8 mouse cellular contexts compared by ENCODE assay signal in the genomic region with DNA sequence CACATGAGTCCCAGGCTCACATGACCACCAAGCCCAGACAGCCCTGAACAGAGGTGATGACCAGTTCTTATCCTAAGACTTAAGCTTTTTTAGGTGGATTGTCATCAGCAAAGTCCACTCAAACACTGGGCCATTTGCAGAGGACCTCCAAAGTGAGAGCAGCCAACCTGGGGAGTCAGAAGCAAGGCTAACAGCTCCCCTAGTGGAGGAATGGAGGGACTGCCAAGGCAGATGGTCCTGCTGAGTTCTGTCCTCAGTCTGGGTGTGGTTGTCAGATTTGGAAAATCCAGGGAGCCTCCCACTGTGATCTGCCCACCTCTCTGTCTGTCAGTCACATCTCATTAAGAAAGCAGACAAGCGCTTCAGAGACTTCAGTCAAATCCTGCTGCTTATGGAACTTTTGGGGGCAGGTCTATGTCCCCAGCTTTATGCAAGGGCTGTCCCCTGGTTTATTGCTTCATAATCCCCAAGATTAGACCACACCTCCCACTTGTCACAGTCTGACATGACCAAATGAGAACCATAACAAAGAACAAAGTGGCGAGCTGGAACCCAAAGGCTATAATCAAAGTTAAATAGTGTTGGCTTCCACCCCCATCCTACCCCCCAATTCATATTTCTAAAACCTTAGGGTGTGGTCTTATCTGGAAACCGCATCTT. TPM values are rescaled to one million over a fixed set of nuclear protein-coding genes. Genes with fewer than 3 reads are reported as not detected.
DNase-seq lines count a peak whose midpoint lies in the region; ATAC-seq and TF ChIP-seq lines count a peak whose summit lies in the region.

No protein-coding gene starts in this region.

- 77% methylated on average over 3 of the region's 3 CpGs for WGBS in spleen, adult 2 months

- no peak for TF ChIP-seq POLR2A in spleen, adult 2 months (IDR thresholded peaks at IDR 0.05; ENCODE audit: low read depth, low read length)

- no peak for ATAC-seq in inflammation-experienced regulatory T-cells, adult 6 months

- H3K4me1 ChIP-seq in spleen, adult 2 months (ENCODE audit: control insufficient read depth, insufficient read depth, insufficient read length) = no peaks in the 10 kb centered on the region

- H3K27me3 ChIP-seq in spleen, adult 2 months (ENCODE audit: control insufficient read depth, insufficient read depth, low read length) = no peaks in the 10 kb centered on the region

- no peak overlapping the region for H3K27ac ChIP-seq in gastrocnemius, adult 2 months
- no peak overlapping the region for H3K27ac ChIP-seq in spleen, adult 2 months (ENCODE audit: insufficient read depth, low read length)

- peak; percentile 41 for DNase-seq in gastrocnemius, adult 2 months
- no peak for DNase-seq in gastrocnemius, adult 8-10 months (ENCODE audit: low spot score in 2 of 2)
- DNase-seq in spleen, adult 2 months (ENCODE audit: low read depth in 1 of 2, low spot score in 2 of 2) = no peak
- no peak for DNase-seq in spleen, adult 12 weeks (ENCODE audit: low spot score)
- peak; percentile 77 for DNase-seq in cerebellum, adult 8-10 months
- peak; percentile 47 for DNase-seq in kidney, postnatal 14 days
- peak; percentile 49 to 54 for DNase-seq in lung, postnatal 4 days

- intact Hi-C loops in gastrocnemius, adult 2 months (cut with DNase I) = loop anchor here (2.0 kb wide), 1 partner anchor 66 kb away; no protein-coding TSS in a partner anchor

- H3K4me3 ChIP-seq in gastrocnemius, adult 2 months = no peak overlapping the region
- H3K4me3 ChIP-seq in spleen, adult 2 months (ENCODE audit: extremely low read depth, insufficient read depth, insufficient read length) = no peak overlapping the region

- peak; percentile 75 for TF ChIP-seq CTCF in gastrocnemius, adult 2 months (IDR thresholded peaks at IDR 0.05)
- peak; percentile 50; the same call in 1 of the 2 replicates for TF ChIP-seq CTCF in spleen, adult 2 months (IDR thresholded peaks at IDR 0.05; ENCODE audit: extremely low read depth, insufficient read depth, insufficient read length, insufficient replicate concordance)

- no peaks in the 10 kb centered on the region for H3K36me3 ChIP-seq in spleen, adult 2 months (ENCODE audit: control insufficient read depth, insufficient read depth, low read length)

RNA-seq across cellular contexts. Expression of a gene that starts 20.7 kb away (rescaled TPM):
- 1 to 10 TPM; 1.3 to 1.4 TPM for total RNA-seq in gastrocnemius, adult 2 months (2021)
- total RNA-seq in gastrocnemius, adult 8-10 months (2022) = 1 to 10 TPM in 2 of 4 experiments, under 1 TPM in 2; 0.63 to 2.3 (median 1.0) TPM
- 0.49 and 0.77 TPM in 2 replicates for polyA plus RNA-seq in spleen, adult 2 months (2012; rRNA removed)
- not detected for polyA plus RNA-seq in inflammation-experienced regulatory T-cells, adult 6 months (2017; shearing (Covaris generic))

RNA-seq across cellular contexts. Expression of a gene that starts 54.0 kb away (rescaled TPM):
- not detected for total RNA-seq in gastrocnemius, adult 2 months (2021)
- not detected for total RNA-seq in gastrocnemius, adult 8-10 months (2022)
- polyA plus RNA-seq in spleen, adult 2 months (2012; rRNA removed) = not detected in 2 replicates
- polyA plus RNA-seq in inflammation-experienced regulatory T-cells, adult 6 months (2017; shearing (Covaris generic)) = not detected

Comparison
In these comparisons a context has a peak if more than half of its experiments do, and no peak if none do; other contexts are left out.
1. DNase-seq: peak in gastrocnemius, adult 2 months (single experiment), cerebellum, adult 8-10 months (single experiment), kidney, postnatal 14 days (single experiment) and lung, postnatal 4 days (2 of 2); none in gastrocnemius, adult 8-10 months (0 of 2), spleen, adult 2 months (0 of 2) and spleen, adult 12 weeks (single experiment).